Mouse (Mus musculus): ENCODE measurements around the gene Pak4. TPM values are rescaled to one million over a fixed set of nuclear protein-coding genes. Genes with fewer than 3 reads are reported as not detected.

Pak4 gene
- polyA plus RNA-seq, 1 experiment: 36.9 TPM

- 5% methylated on average over 11 of the region's 11 CpGs for WGBS
- DNase-seq: peak; percentile 78
Measured at GRCm38 (mm10) chr7:28601029-28601428, 3.0 kb upstream of the Pak4 start.

GRCm38 (mm10) chr7:28598951-28599350, 966 bp upstream of the Pak4 start:
- no peak for DNase-seq
- Histone ChIP-seq H3K27ac (ENCODE audit: insufficient read depth, low read depth, low read length) (no peak overlapping the region), H3K4me1 (ENCODE audit: control insufficient read depth, insufficient read depth, low read length) (peaks cover 18% of the 10 kb centered on the region), H3K27me3 (replicated peaks; ENCODE audit: control insufficient read depth, insufficient read depth, low read length) (no peaks in the 10 kb centered on the region), H3K36me3 (ENCODE audit: control insufficient read depth, insufficient read depth, low read length) (no peaks in the 10 kb centered on the region), H3K4me3 (ENCODE audit: insufficient read depth, low read depth, low read length) (no peak overlapping the region)
- no peak for TF ChIP-seq CTCF (conservative IDR thresholded peaks at IDR 0.05; ENCODE audit: insufficient read depth, insufficient read length, low read depth, low read length)
- no peak for TF ChIP-seq POLR2A (IDR thresholded peaks at IDR 0.05; ENCODE audit: low read depth, low read length)
- 63% methylated on average over 2 of the region's 2 CpGs for WGBS

More at GRCm38 (mm10) chr7:28601029-28601428, 3.0 kb upstream of the Pak4 start:
- no peaks in the 10 kb centered on the region for H3K36me3 ChIP-seq (ENCODE audit: control insufficient read depth, insufficient read depth, low read length)
- no peaks in the 10 kb centered on the region for H3K27me3 ChIP-seq (replicated peaks; ENCODE audit: control insufficient read depth, insufficient read depth, low read length)
- no peak overlapping the region for H3K27ac ChIP-seq (ENCODE audit: insufficient read depth, low read depth, low read length)
- H3K4me3 ChIP-seq (ENCODE audit: insufficient read depth, low read depth, low read length): no peak overlapping the region
- TF ChIP-seq CTCF (conservative IDR thresholded peaks at IDR 0.05; ENCODE audit: insufficient read depth, insufficient read length, low read depth, low read length): peak; percentile 96
- no peak for TF ChIP-seq POLR2A (IDR thresholded peaks at IDR 0.05; ENCODE audit: low read depth, low read length)
- H3K4me1 ChIP-seq (ENCODE audit: control insufficient read depth, insufficient read depth, low read length): peaks cover 6% of the 10 kb centered on the region

- H3K36me3 ChIP-seq (ENCODE audit: control insufficient read depth, insufficient read depth, low read length): no peaks in the 10 kb centered on the region
- DNase-seq: no peak
- WGBS: 11% methylated on average over 9 of the region's 9 CpGs
- TF ChIP-seq POLR2A (IDR thresholded peaks at IDR 0.05; ENCODE audit: low read depth, low read length) (no peak), CTCF (conservative IDR thresholded peaks at IDR 0.05; ENCODE audit: insufficient read depth, insufficient read length, low read depth, low read length) (no peak)
- H3K4me3 ChIP-seq (ENCODE audit: insufficient read depth, low read depth, low read length): peak overlapping the region; percentile 72
- H3K4me1 ChIP-seq (ENCODE audit: control insufficient read depth, insufficient read depth, low read length): peaks cover 28% of the 10 kb centered on the region
- H3K27me3 ChIP-seq (replicated peaks; ENCODE audit: control insufficient read depth, insufficient read depth, low read length): no peaks in the 10 kb centered on the region
- H3K27ac ChIP-seq (ENCODE audit: insufficient read depth, low read depth, low read length): peak overlapping the region; percentile 90
Measured at GRCm38 (mm10) chr7:28597277-28597570, 761 bp downstream of the Pak4 start.

DNA sequence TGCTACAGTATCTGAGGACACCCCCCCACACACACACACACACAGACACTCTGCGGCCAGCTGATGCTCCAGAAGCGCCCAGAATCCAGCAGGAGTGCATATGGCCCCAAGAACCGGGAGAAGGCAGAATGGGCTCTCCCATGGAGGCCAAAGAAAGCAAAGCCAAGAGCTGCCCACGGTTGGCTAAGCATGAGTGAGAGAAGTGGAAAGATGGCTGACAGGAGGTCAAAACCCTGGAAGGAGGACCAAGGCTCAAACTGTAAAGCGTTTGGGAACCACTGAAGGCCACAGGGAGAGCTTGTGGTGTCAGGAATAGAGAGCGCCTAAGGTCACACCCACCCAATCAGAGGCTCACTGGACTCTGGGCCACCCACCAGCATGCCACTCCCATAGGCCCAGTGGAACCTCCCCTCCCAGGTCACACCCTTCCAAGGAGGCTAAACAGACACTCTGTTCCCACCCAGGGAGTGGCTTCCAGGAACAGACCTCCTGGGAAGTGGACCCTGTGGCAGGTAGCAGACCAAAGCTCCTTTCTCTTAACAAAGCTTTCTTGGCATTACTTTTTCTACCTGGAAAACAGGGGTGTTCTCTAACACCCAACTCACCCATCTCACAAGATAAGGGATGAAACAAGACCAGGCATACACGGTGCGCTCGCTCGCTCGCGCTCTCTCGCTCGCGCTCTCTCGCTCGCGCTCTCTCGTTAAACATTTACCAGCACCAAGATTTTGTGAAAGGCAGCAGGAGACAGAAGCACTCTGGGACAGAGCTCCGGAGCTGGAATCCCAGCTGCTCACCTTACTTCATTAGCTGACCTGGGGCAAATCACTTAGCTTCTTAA, 1.3 kb downstream of the Pak4 start:
- 31% methylated on average over 20 of the region's 20 CpGs for WGBS
- no peaks in the 10 kb centered on the region for H3K27me3 ChIP-seq (replicated peaks; ENCODE audit: control insufficient read depth, insufficient read depth, low read length)
- no peaks in the 10 kb centered on the region for H3K36me3 ChIP-seq (ENCODE audit: control insufficient read depth, insufficient read depth, low read length)
- peak overlapping the region; percentile 72 for H3K4me3 ChIP-seq (ENCODE audit: insufficient read depth, low read depth, low read length)
- TF ChIP-seq POLR2A (IDR thresholded peaks at IDR 0.05; ENCODE audit: low read depth, low read length): no peak
- TF ChIP-seq CTCF (conservative IDR thresholded peaks at IDR 0.05; ENCODE audit: insufficient read depth, insufficient read length, low read depth, low read length): no peak
- H3K27ac ChIP-seq (ENCODE audit: insufficient read depth, low read depth, low read length): peak overlapping the region; percentile 90
- peak; percentile 95 for DNase-seq
- H3K4me1 ChIP-seq (ENCODE audit: control insufficient read depth, insufficient read depth, low read length): peaks cover 32% of the 10 kb centered on the region

- Histone ChIP-seq H3K4me3 (ENCODE audit: insufficient read depth, low read depth, low read length) (peak overlapping the region; percentile 18; the same call in 1 of the 2 replicates), H3K36me3 (ENCODE audit: control insufficient read depth, insufficient read depth, low read length) (no peaks in the 10 kb centered on the region), H3K4me1 (ENCODE audit: control insufficient read depth, insufficient read depth, low read length) (peaks cover 36% of the 10 kb centered on the region), H3K27ac (ENCODE audit: insufficient read depth, low read depth, low read length) (peak overlapping the region; percentile 90), H3K27me3 (replicated peaks; ENCODE audit: control insufficient read depth, insufficient read depth, low read length) (no peaks in the 10 kb centered on the region)
- TF ChIP-seq POLR2A (IDR thresholded peaks at IDR 0.05; ENCODE audit: low read depth, low read length): no peak
- no peak for TF ChIP-seq CTCF (conservative IDR thresholded peaks at IDR 0.05; ENCODE audit: insufficient read depth, insufficient read length, low read depth, low read length)
- DNase-seq: peak; percentile 61
- WGBS: 28% methylated on average over 8 of the region's 8 CpGs
Measured at GRCm38 (mm10) chr7:28595751-28596435, 2.1 kb downstream of the Pak4 start.

GRCm38 (mm10) chr7:28593206-28594111, 4.5 kb downstream of the Pak4 start:
- Histone ChIP-seq H3K36me3 (ENCODE audit: control insufficient read depth, insufficient read depth, low read length) (no peaks in the 10 kb centered on the region), H3K27ac (ENCODE audit: insufficient read depth, low read depth, low read length) (no peak overlapping the region), H3K27me3 (replicated peaks; ENCODE audit: control insufficient read depth, insufficient read depth, low read length) (no peaks in the 10 kb centered on the region), H3K4me1 (ENCODE audit: control insufficient read depth, insufficient read depth, low read length) (peaks cover 45% of the 10 kb centered on the region), H3K4me3 (ENCODE audit: insufficient read depth, low read depth, low read length) (no peak overlapping the region)
- peak; percentile 78 for DNase-seq
- no peak for TF ChIP-seq CTCF (conservative IDR thresholded peaks at IDR 0.05; ENCODE audit: insufficient read depth, insufficient read length, low read depth, low read length)
- TF ChIP-seq POLR2A (IDR thresholded peaks at IDR 0.05; ENCODE audit: low read depth, low read length): no peak
- WGBS: 35% methylated on average over 14 of the region's 14 CpGs
